Comparison of ENCODE assay signal across 20 mouse cellular contexts in genomic region chr6:67089530-67090140, GRCm38 (mm10). TPM values are rescaled to one million over a fixed set of nuclear protein-coding genes. Genes with fewer than 3 reads are reported as not detected.
DNase-seq lines count a peak whose midpoint lies in the region.
"Had no signal": no experiment of that assay in that cellular context is flagged by ENCODE, and none has a peak within 500 bp of the region (broad histone marks: within the 10 kb centered on the region; RNA-seq: fewer than 3 reads in every experiment).

No protein-coding gene starts in this region.

- H3K27me3 ChIP-seq in heart, embryonic 10.5 days (ENCODE audit: insufficient read depth, poor library complexity, severe bottlenecking): no peaks in the 10 kb centered on the region; the same call in 1 of the 2 replicates
- H3K27me3 ChIP-seq: embryonic facial prominence, embryonic 12.5 days; forebrain, embryonic 12.5 days; kidney, embryonic 15.5 days; midbrain, embryonic 12.5 days had no signal

- 82% methylated on average over 3 of the region's 3 CpGs for WGBS in heart, embryonic 10.5 days

- H3K36me3 ChIP-seq in heart, embryonic 10.5 days: no peaks in the 10 kb centered on the region
- H3K36me3 ChIP-seq: embryonic facial prominence, embryonic 12.5 days; forebrain, embryonic 12.5 days; kidney, embryonic 15.5 days; midbrain, embryonic 12.5 days had no signal

- no peak overlapping the region for H3K27ac ChIP-seq in heart, embryonic 10.5 days
- H3K27ac ChIP-seq: embryonic facial prominence, embryonic 12.5 days; forebrain, embryonic 12.5 days; hindbrain, embryonic 14.5 days; kidney, embryonic 15.5 days; midbrain, embryonic 12.5 days had no signal

- H3K9me3 ChIP-seq in heart, embryonic 10.5 days: no peaks in the 10 kb centered on the region
- H3K9me3 ChIP-seq: embryonic facial prominence, embryonic 12.5 days; forebrain, embryonic 12.5 days; kidney, embryonic 15.5 days; midbrain, embryonic 12.5 days had no signal

- no peak overlapping the region for H3K4me3 ChIP-seq in heart, embryonic 10.5 days
- H3K4me3 ChIP-seq: embryonic facial prominence, embryonic 12.5 days; erythroblast, embryonic 14.5 days; forebrain, embryonic 12.5 days; kidney, embryonic 15.5 days; midbrain, embryonic 12.5 days had no signal

- peak; percentile 8 for DNase-seq in heart, adult 11 months
- no peak for DNase-seq in heart, embryonic 10.5 days (ENCODE audit: low spot score)
- DNase-seq in brain, adult 2 months (ENCODE audit: low read depth, low spot score): peak; percentile 42
- peak; percentile 12 for DNase-seq in cerebellum, adult 8-10 months
- peak; percentile 13 to 32 for DNase-seq in cerebellum, postnatal 36 days
- DNase-seq in kidney, adult 11 months: no peak
- DNase-seq in layer of hippocampus, adult 9-10 months (ENCODE audit: low spot score): no peak
- DNase-seq: adrenal gland, postnatal 36 days; gastrocnemius, postnatal 36 days; heart, postnatal 4 days; lung, adult 2 months; lung, postnatal 14 days; right cerebral cortex, postnatal 25 days; spleen, adult 18-20 months had no signal

- 0 out of 2 replicates have a peak, but pooled peaks cover 6% of the 10 kb centered on the region for H3K4me1 ChIP-seq in heart, embryonic 10.5 days
- H3K4me1 ChIP-seq: embryonic facial prominence, embryonic 12.5 days; midbrain, embryonic 12.5 days had no signal

RNA-seq across cellular contexts. Expression of gene Gadd45a, which starts 52.4 kb away (rescaled TPM):
- polyA plus RNA-seq in heart, embryonic 10.5 days (2016; fragmentation: Nextera tagmentation; extraction: Ambion mirVana): 9.0 and 10.9 TPM in 2 replicates

Comparison
In these comparisons a context has a peak if more than half of its experiments do, and no peak if none do; other contexts are left out.
1. DNase-seq: peak in heart, adult 11 months (single experiment), brain, adult 2 months (single experiment), cerebellum, adult 8-10 months (single experiment) and cerebellum, postnatal 36 days (2 of 2); none in heart, embryonic 10.5 days (single experiment), kidney, adult 11 months (single experiment) and layer of hippocampus, adult 9-10 months (single experiment).